Comparison of ENCODE assay signal across 7 mouse cellular contexts in genomic region chr4:155171961-155172533, GRCm38 (mm10). TPM values are rescaled to one million over a fixed set of nuclear protein-coding genes. Genes with fewer than 3 reads are reported as not detected.
DNase-seq lines count a peak whose midpoint lies in the region; ATAC-seq and TF ChIP-seq lines count a peak whose summit lies in the region.

No protein-coding gene starts in this region.

- H3K9ac ChIP-seq in kidney, embryonic 16.5 days (replicated peaks; ENCODE audit: low read length): 0 out of 2 replicates have a peak overlapping the region, but pooled peaks have one; percentile 58
- peak overlapping the region; percentile 49; the same call in 1 of the 2 replicates for H3K9ac ChIP-seq in forebrain, embryonic 11.5 days (ENCODE audit: low read length)
- H3K9ac ChIP-seq in midbrain, embryonic 15.5 days: no peak overlapping the region
- no peak overlapping the region for H3K9ac ChIP-seq in liver, embryonic 12.5 days

- no peak overlapping the region for H3K4me2 ChIP-seq in kidney, embryonic 16.5 days (replicated peaks; ENCODE audit: low read depth, low read length)
- H3K4me2 ChIP-seq in forebrain, embryonic 11.5 days (ENCODE audit: low read depth, low read length, severe bottlenecking): no peak overlapping the region
- H3K4me2 ChIP-seq in midbrain, embryonic 15.5 days: no peak overlapping the region
- H3K4me2 ChIP-seq in liver, embryonic 12.5 days: no peak overlapping the region

- no peaks in the 10 kb centered on the region for H3K27me3 ChIP-seq in kidney, embryonic 16.5 days (ENCODE audit: insufficient read depth, low read length)
- H3K27me3 ChIP-seq in kidney, adult 2 months (replicated peaks; ENCODE audit: control insufficient read depth, insufficient read depth, low read length): no peaks in the 10 kb centered on the region
- H3K27me3 ChIP-seq in forebrain, embryonic 11.5 days (ENCODE audit: control insufficient read depth, insufficient read depth, low read length): no peaks in the 10 kb centered on the region
- H3K27me3 ChIP-seq in midbrain, embryonic 15.5 days (replicated peaks): no peaks in the 10 kb centered on the region
- no peaks in the 10 kb centered on the region for H3K27me3 ChIP-seq in liver, embryonic 12.5 days (replicated peaks)

- WGBS in kidney, embryonic 16.5 days: 79% methylated on average over 5 of the region's 5 CpGs
- WGBS in kidney, adult 2 months: 69% methylated on average over 5 of the region's 5 CpGs
- WGBS in forebrain, embryonic 11.5 days: 72% methylated on average over 5 of the region's 5 CpGs
- 61% methylated on average over 5 of the region's 5 CpGs for WGBS in midbrain, embryonic 15.5 days
- WGBS in liver, embryonic 12.5 days (ENCODE audit: insufficient replicate concordance): 76% methylated on average over 5 of the region's 5 CpGs

- no peaks in the 10 kb centered on the region for H3K9me3 ChIP-seq in kidney, embryonic 16.5 days (ENCODE audit: low read length)
- no peaks in the 10 kb centered on the region for H3K9me3 ChIP-seq in forebrain, embryonic 11.5 days (ENCODE audit: control insufficient read depth, low read length)
- H3K9me3 ChIP-seq in midbrain, embryonic 15.5 days: no peaks in the 10 kb centered on the region
- no peaks in the 10 kb centered on the region for H3K9me3 ChIP-seq in liver, embryonic 12.5 days (replicated peaks)

- no peak for ATAC-seq in kidney, embryonic 16.5 days (ENCODE audit: low FRiP score, low TSS enrichment)
- no peak for ATAC-seq in forebrain, embryonic 11.5 days (replicated peaks; ENCODE audit: low FRiP score)
- ATAC-seq in midbrain, embryonic 15.5 days (replicated peaks): no peak
- no peak for ATAC-seq in liver, embryonic 12.5 days

- no peak for TF ChIP-seq CTCF in kidney, adult 2 months (conservative IDR thresholded peaks at IDR 0.05; ENCODE audit: insufficient read depth, insufficient read length, low read depth, low read length)

- DNase-seq in kidney, adult 2 months: no peak
- DNase-seq in brain, adult 2 months (ENCODE audit: low read depth, low spot score): peak; percentile 81
- no peak for DNase-seq in forebrain, embryonic 11.5 days (ENCODE audit: low spot score)
- no peak for DNase-seq in spleen, adult 12 weeks (ENCODE audit: low spot score)

- peaks cover 66% of the 10 kb centered on the region for H3K4me1 ChIP-seq in kidney, embryonic 16.5 days (ENCODE audit: insufficient read depth, low read length)
- H3K4me1 ChIP-seq in kidney, adult 2 months (ENCODE audit: control insufficient read depth, insufficient read depth, low read length): peaks cover 65% of the 10 kb centered on the region
- peaks cover 39% of the 10 kb centered on the region for H3K4me1 ChIP-seq in forebrain, embryonic 11.5 days (replicated peaks; ENCODE audit: control insufficient read depth, insufficient read depth, low read length)
- H3K4me1 ChIP-seq in midbrain, embryonic 15.5 days: peaks cover 53% of the 10 kb centered on the region
- peaks cover 70% of the 10 kb centered on the region for H3K4me1 ChIP-seq in liver, embryonic 12.5 days

- no peaks in the 10 kb centered on the region for H3K36me3 ChIP-seq in kidney, embryonic 16.5 days (ENCODE audit: insufficient read depth, low read length)
- no peaks in the 10 kb centered on the region for H3K36me3 ChIP-seq in kidney, adult 2 months (ENCODE audit: control insufficient read depth, insufficient read depth, low read length)
- H3K36me3 ChIP-seq in forebrain, embryonic 11.5 days (ENCODE audit: control insufficient read depth, insufficient read depth, low read length): no peaks in the 10 kb centered on the region; the same call in 1 of the 2 replicates
- no peaks in the 10 kb centered on the region for H3K36me3 ChIP-seq in midbrain, embryonic 15.5 days (replicated peaks)
- no peaks in the 10 kb centered on the region for H3K36me3 ChIP-seq in liver, embryonic 12.5 days

- no peak for TF ChIP-seq POLR2A in kidney, adult 2 months (IDR thresholded peaks at IDR 0.05; ENCODE audit: low read depth, low read length)

- peak overlapping the region; percentile 98; the same call in 1 of the 2 replicates for H3K27ac ChIP-seq in kidney, embryonic 16.5 days (ENCODE audit: low read length)
- H3K27ac ChIP-seq in kidney, adult 2 months (ENCODE audit: insufficient read depth, low read depth, low read length): no peak overlapping the region
- no peak overlapping the region; the same call in 1 of the 2 replicates for H3K27ac ChIP-seq in forebrain, embryonic 11.5 days (ENCODE audit: low read depth, low read length)
- H3K27ac ChIP-seq in midbrain, embryonic 15.5 days: peak overlapping the region; percentile 78; the same call in 1 of the 2 replicates
- H3K27ac ChIP-seq in liver, embryonic 12.5 days: no peak overlapping the region

- H3K4me3 ChIP-seq in kidney, embryonic 16.5 days (ENCODE audit: low read length): no peak overlapping the region
- H3K4me3 ChIP-seq in kidney, adult 2 months (ENCODE audit: insufficient read depth, low read depth, low read length): no peak overlapping the region
- H3K4me3 ChIP-seq in forebrain, embryonic 11.5 days (ENCODE audit: low read depth, low read length): no peak overlapping the region
- no peak overlapping the region for H3K4me3 ChIP-seq in midbrain, embryonic 15.5 days
- no peak overlapping the region for H3K4me3 ChIP-seq in liver, embryonic 12.5 days

RNA-seq across cellular contexts. Expression of gene Ski, which starts 50.3 kb away (rescaled TPM):
- polyA plus RNA-seq in kidney, embryonic 16.5 days (2015; fragmentation: Nextera tagmentation; extraction: Ambion mirVana): 14.5 and 15.9 TPM in 2 replicates
- polyA plus RNA-seq in kidney, adult 2 months (2012; rRNA removed): 40.4 and 43.9 TPM in 2 replicates
- polyA plus RNA-seq in forebrain, embryonic 11.5 days (2014; fragmentation: Nextera tagmentation; extraction: Ambion mirVana): 14.1 and 14.7 TPM in 2 replicates
- 10.1 and 10.8 TPM in 2 replicates for polyA plus RNA-seq in midbrain, embryonic 15.5 days (2015; fragmentation: Nextera tagmentation; extraction: Ambion mirVana)
- 3.5 and 3.8 TPM in 2 replicates for polyA plus RNA-seq in liver, embryonic 12.5 days (2016; fragmentation: Nextera tagmentation; extraction: Ambion mirVana)

Comparison
In these comparisons a context has a peak if more than half of its experiments do, and no peak if none do; other contexts are left out.
1. H3K27ac ChIP-seq: peak in kidney, embryonic 16.5 days (single experiment) and midbrain, embryonic 15.5 days (single experiment); none in kidney, adult 2 months (single experiment), forebrain, embryonic 11.5 days (single experiment) and liver, embryonic 12.5 days (single experiment).
2. H3K9ac ChIP-seq: peak in kidney, embryonic 16.5 days (single experiment) and forebrain, embryonic 11.5 days (single experiment); none in midbrain, embryonic 15.5 days (single experiment) and liver, embryonic 12.5 days (single experiment).